In the genomic region with DNA sequence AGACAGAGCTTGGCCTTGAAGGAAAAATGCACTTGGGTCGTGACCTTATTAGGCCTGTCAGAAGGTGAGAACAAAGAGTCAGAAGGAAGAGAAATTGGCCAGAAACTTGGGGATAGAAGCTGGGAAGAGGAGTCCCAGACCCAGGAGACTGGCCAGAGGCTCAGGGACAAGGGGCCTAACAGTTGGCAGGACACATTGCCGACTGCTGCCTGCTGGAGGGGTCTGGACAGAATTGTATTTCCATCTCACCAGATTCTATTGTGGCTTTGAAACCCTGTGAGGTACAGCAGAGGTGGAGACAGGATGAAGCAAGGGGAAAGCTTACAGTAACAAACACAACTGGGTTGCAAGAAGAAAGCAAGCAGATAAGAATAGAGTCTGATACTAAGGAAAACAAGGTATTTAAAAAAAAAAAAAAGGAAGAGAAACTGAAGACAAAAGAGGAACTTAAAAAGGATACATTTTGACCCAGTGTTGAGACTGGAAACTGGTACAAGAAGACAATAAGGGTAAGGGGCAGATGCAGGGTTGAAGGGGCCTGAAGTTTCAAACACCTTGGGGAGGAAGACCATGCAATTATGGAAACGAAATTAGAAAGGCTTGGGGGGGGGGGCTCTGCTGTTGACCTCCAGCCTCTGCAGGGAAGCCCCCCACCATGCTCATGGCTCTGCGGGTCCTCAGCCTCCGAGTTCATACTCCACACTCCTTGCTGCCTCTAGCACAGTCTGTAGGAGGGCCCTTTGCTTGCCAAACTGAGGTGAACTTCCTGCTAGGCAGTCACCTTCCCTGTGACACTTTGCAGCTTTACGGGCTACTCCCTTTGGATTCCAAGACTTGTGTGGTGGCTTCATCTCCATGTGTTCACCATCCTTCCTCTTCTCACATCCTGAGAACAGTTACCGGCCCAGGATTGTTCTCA, we compare ENCODE assay signal across 28 mouse cellular contexts.
DNase-seq lines count a peak whose midpoint lies in the region; ATAC-seq and TF ChIP-seq lines count a peak whose summit lies in the region.
"Had no signal": no experiment of that assay in that cellular context is flagged by ENCODE, and none has a peak within 500 bp of the region (broad histone marks: within the 10 kb centered on the region; RNA-seq: fewer than 3 reads in every experiment).

No protein-coding gene starts in this region.

- no peaks in the 10 kb centered on the region for H3K27me3 ChIP-seq in neural tube, embryonic 15.5 days (replicated peaks)
- H3K27me3 ChIP-seq: forebrain, embryonic 15.5 days; heart, embryonic 12.5 days; hindbrain, embryonic 15.5 days; kidney, embryonic 15.5 days; limb, embryonic 13.5 days; liver, embryonic 12.5 days had no signal

- H3K9me3 ChIP-seq in neural tube, embryonic 15.5 days (replicated peaks): no peaks in the 10 kb centered on the region
- H3K9me3 ChIP-seq: forebrain, embryonic 15.5 days; heart, embryonic 12.5 days; hindbrain, embryonic 15.5 days; kidney, embryonic 15.5 days; limb, embryonic 13.5 days; liver, embryonic 12.5 days had no signal

- TF ChIP-seq POLR2A in bone marrow, adult 2 months (IDR thresholded peaks at IDR 0.05; ENCODE audit: borderline replicate concordance, control insufficient read depth, low read depth, low read length): no peak

- WGBS in bone marrow, adult 2 months: 38% methylated on average over 7 of the region's 7 CpGs
- WGBS in neural tube, embryonic 15.5 days: 77% methylated on average over 7 of the region's 7 CpGs

- peak; percentile 43 to 46 for DNase-seq in spleen, postnatal 36 days (ENCODE audit: low spot score in 2 of 2)
- no peak for DNase-seq in spleen, postnatal 14 days (ENCODE audit: low spot score in 2 of 2)
- no peak for DNase-seq in right cerebral cortex, postnatal 25 days
- no peak for DNase-seq in left cerebral cortex, adult 8-10 months (ENCODE audit: low spot score in 2 of 2)
- DNase-seq: adrenal gland, postnatal 36 days; cerebellum, adult 2 months; cerebellum, postnatal 14 days; gastrocnemius, adult 2 months; gastrocnemius, postnatal 36 days; heart, adult 2 months; heart, postnatal 4 days; kidney, adult 18-20 months; kidney, postnatal 25 days; liver, postnatal 0 days; lung, postnatal 4 days; midbrain, embryonic 14.5 days; right cerebral cortex, adult 18-20 months; right cerebral cortex, postnatal 4 days had no signal

- peak overlapping the region; percentile 76 for H3K27ac ChIP-seq in bone marrow, adult 2 months (ENCODE audit: control insufficient read depth, insufficient read depth, low read depth, low read length, poor library complexity)
- no peak overlapping the region for H3K27ac ChIP-seq in neural tube, embryonic 15.5 days (replicated peaks)
- H3K27ac ChIP-seq: forebrain, embryonic 15.5 days; gastrocnemius, adult 2 months; heart, adult 2 months; hindbrain, embryonic 15.5 days; kidney, embryonic 15.5 days; limb, embryonic 13.5 days; liver, embryonic 12.5 days had no signal

- TF ChIP-seq CTCF in bone marrow, adult 2 months (IDR thresholded peaks at IDR 0.05; ENCODE audit: control insufficient read depth, insufficient read depth, low read length): no peak

- H3K4me3 ChIP-seq in bone marrow, adult 2 months (replicated peaks; ENCODE audit: control insufficient read depth, low read depth, low read length): no peak overlapping the region
- no peak overlapping the region for H3K4me3 ChIP-seq in neural tube, embryonic 15.5 days (replicated peaks)
- H3K4me3 ChIP-seq: forebrain, embryonic 15.5 days; gastrocnemius, adult 2 months; heart, adult 2 months; heart, embryonic 12.5 days; hindbrain, embryonic 15.5 days; kidney, embryonic 15.5 days; limb, embryonic 13.5 days; liver, embryonic 12.5 days had no signal

- no peak overlapping the region for H3K4me2 ChIP-seq in neural tube, embryonic 15.5 days
- H3K4me2 ChIP-seq: forebrain, embryonic 15.5 days; heart, embryonic 12.5 days; hindbrain, embryonic 15.5 days; kidney, embryonic 15.5 days; limb, embryonic 13.5 days; liver, embryonic 12.5 days had no signal

- ATAC-seq in megakaryocyte progenitor cell, adult 5-6 weeks (replicated peaks; ENCODE audit: poor library complexity): peak; percentile 77
- ATAC-seq in neural tube, embryonic 15.5 days (ENCODE audit: low FRiP score): no peak
- ATAC-seq: forebrain, embryonic 15.5 days; inflammation-experienced regulatory T-cells, adult 6 months; liver, embryonic 12.5 days; liver, postnatal 0 days had no signal

- no peak overlapping the region for H3K9ac ChIP-seq in neural tube, embryonic 15.5 days (replicated peaks)
- H3K9ac ChIP-seq: forebrain, embryonic 15.5 days; heart, embryonic 12.5 days; hindbrain, embryonic 15.5 days; kidney, embryonic 15.5 days; limb, embryonic 13.5 days; liver, embryonic 12.5 days; liver, postnatal 0 days had no signal

- H3K4me1 ChIP-seq in bone marrow, adult 2 months (ENCODE audit: control insufficient read depth, insufficient read depth, low read length): no peaks in the 10 kb centered on the region; the same call in 1 of the 2 replicates
- no peaks in the 10 kb centered on the region for H3K4me1 ChIP-seq in neural tube, embryonic 15.5 days
- H3K4me1 ChIP-seq: forebrain, embryonic 15.5 days; heart, embryonic 12.5 days; hindbrain, embryonic 15.5 days; kidney, embryonic 15.5 days; limb, embryonic 13.5 days; liver, embryonic 12.5 days had no signal

- H3K36me3 ChIP-seq in neural tube, embryonic 15.5 days: no peaks in the 10 kb centered on the region
- H3K36me3 ChIP-seq: forebrain, embryonic 15.5 days; heart, embryonic 12.5 days; hindbrain, embryonic 15.5 days; kidney, embryonic 15.5 days; limb, embryonic 13.5 days; liver, embryonic 12.5 days had no signal

Comparison
In these comparisons a context has a peak if more than half of its experiments do, and no peak if none do; other contexts are left out.
1. DNase-seq: peak in spleen, postnatal 36 days (2 of 2); none in spleen, postnatal 14 days (0 of 2), right cerebral cortex, postnatal 25 days (single experiment) and left cerebral cortex, adult 8-10 months (0 of 2).